Mouse (Mus musculus) brown adipose tissue, adult 24 weeks (tissue): ENCODE data around the gene Pik3r1. TPM values are rescaled to one million over a fixed set of nuclear protein-coding genes. Genes with fewer than 3 reads are reported as not detected.
A peak's percentile ranks its signal among the peaks of the same experiment; 100 is the strongest.

ENCODE experiments used
- H3K27ac ChIP-seq: fragments of 200-500 bp; replicated peaks from 2 replicates; pipeline ENCODE4 v1.5.1; 2012; ENCODE audit warnings: low read depth, mild to moderate bottlenecking, low read length
- H3K4me1 ChIP-seq: fragments of 200-500 bp; 2 replicates; pipeline ENCODE4 v1.6.1; 2012; ENCODE audit warnings: low read length, mixed read lengths; ENCODE audit not compliant: control insufficient read depth, insufficient read depth, insufficient read length
- H3K4me3 ChIP-seq: fragments of 200-500 bp; 2 replicates; pipeline ENCODE4 v1.5.1; 2012; ENCODE audit warnings: low read depth, mild to moderate bottlenecking, low read length, moderate library complexity; ENCODE audit not compliant: insufficient read depth
- polyA plus RNA-seq: library from polyadenylated mRNA; stranded (reverse); fragments of >200 nt; gene quantifications from 2 replicates; pipeline ENCODE4 v1.2.4, GENCODE M21; 2012; ENCODE audit not compliant: missing spikeins, insufficient read depth, insufficient read length

The Pik3r1 gene
- polyA plus RNA-seq, 1 experiment: 52.1 TPM

DNA sequence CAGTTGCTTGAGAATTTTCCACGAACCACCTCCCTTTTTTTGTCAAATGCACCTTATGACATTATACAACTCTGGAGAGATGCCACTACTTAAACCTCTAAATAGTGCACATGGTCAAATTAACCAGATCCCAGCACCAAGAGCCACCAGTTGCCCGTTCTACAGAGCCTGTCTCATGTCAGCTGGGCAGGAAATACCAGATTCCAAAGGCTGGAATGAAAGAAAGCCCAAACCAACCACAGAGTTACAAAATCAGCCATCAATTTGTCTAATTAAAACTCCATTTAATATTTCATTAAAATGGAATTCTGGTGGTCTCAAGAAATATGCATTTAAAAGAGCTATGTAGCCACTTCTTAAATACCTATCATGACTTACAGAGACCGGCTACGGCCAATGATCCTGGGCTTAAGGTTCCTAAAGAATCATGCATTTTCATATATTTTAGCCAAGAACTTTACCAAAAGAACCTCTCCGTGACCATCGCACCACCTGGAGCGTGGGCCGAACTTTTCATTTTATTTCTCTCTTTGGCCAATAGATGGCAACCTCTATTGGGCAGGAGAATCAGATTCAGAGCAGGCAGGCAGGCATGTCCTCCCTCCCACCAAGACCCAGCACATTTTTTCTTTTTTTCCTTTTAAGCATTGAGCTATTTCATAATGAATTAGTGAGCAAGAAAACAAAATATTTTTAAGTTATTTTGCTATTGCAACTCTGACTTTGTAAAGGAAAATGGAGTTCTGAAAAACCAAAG lies 32.5 kb downstream of the Pik3r1 start:
- H3K27ac ChIP-seq: no peak overlapping the region
- H3K4me1 ChIP-seq: peaks cover 41% of the 10 kb centered on the region
- H3K4me3 ChIP-seq: no peak overlapping the region

DNA sequence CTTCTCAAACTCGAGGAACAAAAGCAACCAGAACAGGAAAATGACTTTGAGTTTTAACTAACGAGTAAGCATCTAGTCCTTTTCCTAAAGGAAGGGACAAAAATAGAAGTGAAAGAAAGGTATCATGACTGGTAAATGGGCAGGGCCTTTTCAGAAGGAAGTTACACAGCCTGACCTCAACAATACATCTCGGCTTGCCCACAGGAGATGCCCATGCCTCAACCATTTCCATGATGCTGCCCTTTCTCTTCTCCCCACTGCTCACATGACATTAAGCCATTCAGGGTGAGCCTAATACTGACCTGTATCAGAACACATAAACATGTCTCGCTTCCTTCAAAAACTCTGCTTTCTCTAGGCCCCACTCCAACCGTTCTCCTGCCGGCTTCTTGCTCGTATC lies 33.8 kb downstream of the Pik3r1 start:
- Histone ChIP-seq H3K27ac (0 out of 2 replicates have a peak overlapping the region, but pooled peaks have one; percentile 16), H3K4me3 (no peak overlapping the region), H3K4me1 (peaks cover 36% of the 10 kb centered on the region)

DNA sequence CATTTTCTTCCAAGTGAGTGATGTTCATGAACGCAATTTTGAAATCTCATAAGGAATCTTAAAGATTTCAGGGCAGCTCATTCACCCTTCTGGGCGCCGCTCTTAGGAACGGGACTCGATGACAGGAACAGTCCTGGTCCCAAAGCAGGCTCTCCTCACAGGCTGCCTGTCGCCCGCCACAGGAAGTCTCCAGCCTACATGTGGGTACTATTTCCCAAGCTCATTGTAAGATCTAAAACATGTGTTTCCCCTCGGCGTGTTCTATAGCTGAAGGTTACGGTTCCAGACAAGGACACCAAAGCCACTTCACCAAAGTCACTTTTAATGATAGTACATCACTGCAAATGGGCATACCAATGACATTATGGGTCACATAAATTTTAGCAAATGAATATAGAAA lies 35.3 kb downstream of the Pik3r1 start:
- Histone ChIP-seq H3K4me1 (peaks cover 34% of the 10 kb centered on the region), H3K27ac (peak overlapping the region; percentile 11; the same call in 1 of the 2 replicates), H3K4me3 (no peak overlapping the region)

DNA sequence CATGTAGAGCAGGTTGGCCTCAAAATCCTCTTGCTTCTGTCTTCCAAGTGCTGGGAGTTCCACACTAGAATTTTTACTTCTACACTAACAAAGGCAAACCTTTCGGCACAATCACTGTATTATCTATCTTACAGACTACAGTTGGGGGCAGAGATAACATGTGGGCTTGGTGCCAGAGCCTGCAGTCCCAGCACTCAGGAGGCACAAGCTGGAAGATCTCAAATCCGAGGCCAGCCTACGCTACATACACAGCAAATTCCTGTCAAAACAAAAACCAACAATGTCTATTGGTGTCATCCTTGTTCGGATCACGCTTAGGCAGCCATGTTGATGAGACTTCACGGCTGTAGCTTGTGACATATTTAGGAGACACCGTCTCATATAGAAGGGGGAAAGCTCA lies 36.2 kb downstream of the Pik3r1 start:
- no peak overlapping the region for H3K4me3 ChIP-seq
- 0 out of 2 replicates have a peak overlapping the region, but pooled peaks have one; percentile 39 for H3K27ac ChIP-seq
- peaks cover 34% of the 10 kb centered on the region for H3K4me1 ChIP-seq

DNA sequence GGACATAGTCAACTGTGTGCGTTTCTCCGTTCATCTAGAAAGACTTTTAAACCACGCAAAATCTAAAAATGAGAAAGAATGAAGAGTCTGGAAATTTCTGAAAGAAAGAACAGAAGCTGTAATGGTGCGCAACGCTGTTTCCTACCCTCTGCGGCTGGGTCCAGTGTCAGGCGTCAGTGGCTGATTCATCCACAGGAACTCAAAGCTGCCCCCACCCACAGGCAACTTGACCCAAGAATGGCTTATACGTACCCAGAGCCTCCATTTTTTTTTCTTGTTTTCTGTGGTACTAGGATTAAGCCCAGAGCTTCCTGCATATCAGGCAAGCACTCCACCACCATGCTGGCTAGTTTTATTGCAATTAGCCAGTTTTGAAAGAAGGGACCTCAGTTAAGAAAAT lies 37.7 kb downstream of the Pik3r1 start:
- Histone ChIP-seq H3K27ac (no peak overlapping the region), H3K4me1 (peaks cover 32% of the 10 kb centered on the region), H3K4me3 (no peak overlapping the region)

DNA sequence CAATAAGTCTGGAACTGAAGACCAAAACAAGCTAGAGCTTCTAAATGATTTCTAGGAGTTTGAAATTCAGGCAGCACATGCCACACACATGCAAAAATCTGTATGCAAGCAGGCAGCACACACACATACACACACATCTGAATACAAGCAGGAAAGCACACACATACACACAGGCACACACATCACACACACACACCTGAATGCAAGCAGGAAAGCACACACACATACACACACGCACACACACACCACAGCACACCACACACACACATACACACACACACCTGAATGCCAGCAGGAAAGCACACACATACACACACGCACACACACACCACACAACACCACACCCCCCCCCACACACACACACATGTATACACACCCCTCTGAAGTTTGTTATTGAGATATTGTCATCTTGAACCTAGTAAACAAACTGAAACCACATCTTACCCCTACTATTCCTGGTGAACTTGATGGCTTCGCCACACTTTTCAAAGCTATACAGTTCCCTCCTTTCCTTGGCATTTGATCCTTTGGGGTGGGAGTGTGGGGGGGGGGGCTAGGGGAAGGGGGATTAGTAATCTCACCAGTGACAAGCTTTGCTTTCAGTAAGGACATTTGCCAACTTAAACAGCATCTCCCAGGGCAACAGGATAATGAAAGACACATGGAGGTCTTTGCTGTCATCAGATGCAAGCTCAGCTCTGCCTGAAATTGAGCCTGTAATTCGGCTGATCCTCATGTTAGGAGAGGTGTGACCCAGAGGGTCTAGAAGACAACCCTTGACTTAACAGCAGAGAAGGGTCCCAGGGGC lies 38.6 kb downstream of the Pik3r1 start:
- peak overlapping the region; percentile 73 for H3K27ac ChIP-seq
- no peak overlapping the region for H3K4me3 ChIP-seq
- H3K4me1 ChIP-seq: peaks cover 32% of the 10 kb centered on the region

DNA sequence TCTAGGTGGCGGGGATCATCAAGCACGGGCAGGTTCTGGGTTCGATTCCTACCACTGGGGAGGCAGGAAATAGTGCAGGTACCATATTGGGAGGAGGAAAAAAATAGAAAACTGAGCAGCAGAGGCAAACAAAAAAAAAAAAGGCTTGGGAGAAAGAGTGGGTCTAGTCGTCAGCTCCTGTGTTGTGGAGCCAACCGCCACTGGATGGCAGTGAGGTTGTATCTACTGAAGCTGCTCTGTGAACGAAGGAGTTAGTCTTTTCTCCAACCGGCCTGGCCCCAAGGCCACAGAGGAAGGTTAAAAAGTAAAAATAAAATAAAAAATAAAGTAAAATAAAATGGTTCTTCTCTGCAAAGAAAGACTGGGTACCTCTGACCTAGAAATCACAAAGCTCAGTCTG lies 39.2 kb downstream of the Pik3r1 start:
- Histone ChIP-seq H3K4me3 (no peak overlapping the region), H3K4me1 (peaks cover 29% of the 10 kb centered on the region), H3K27ac (peak overlapping the region; percentile 56)

DNA sequence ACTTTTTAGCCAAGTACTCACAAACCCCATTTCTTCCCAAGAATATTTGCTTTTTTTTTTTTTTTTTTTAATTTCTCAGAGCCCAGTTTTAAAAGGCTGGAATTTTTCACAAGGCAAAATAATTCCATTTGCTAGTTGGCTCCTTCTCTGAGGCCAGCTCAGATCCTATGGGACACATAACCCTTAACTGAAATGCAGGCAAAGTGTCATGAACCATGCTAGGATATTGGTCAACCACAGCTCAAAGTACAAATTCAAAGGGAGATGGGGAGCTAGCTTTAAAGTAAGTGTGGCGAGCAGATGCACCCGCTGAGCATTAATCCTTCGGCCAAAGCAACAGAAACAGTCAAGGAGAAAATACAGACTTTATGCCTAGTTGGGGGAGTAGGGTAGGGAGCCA lies 39.7 kb downstream of the Pik3r1 start:
- H3K4me3 ChIP-seq: no peak overlapping the region
- peak overlapping the region; percentile 56 for H3K27ac ChIP-seq
- peaks cover 29% of the 10 kb centered on the region for H3K4me1 ChIP-seq

DNA sequence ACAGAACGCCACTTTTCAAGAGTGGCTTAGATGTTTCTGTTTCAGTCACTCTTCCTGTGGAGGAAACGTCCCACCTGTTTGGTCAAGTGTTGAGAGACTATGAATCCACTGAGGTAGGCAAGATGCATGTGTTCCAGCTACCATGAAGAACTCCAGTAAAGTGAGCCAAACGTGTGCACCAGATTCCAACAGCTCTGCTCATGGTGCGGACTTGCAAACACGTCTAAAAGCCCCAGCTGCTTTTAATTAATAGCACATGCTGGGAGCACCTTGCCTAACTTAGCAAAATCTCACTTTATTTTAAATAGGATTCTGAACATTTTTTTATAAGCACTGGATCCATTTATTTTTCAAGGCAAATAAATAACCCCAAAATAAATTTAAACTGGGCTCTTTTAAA lies 40.2 kb downstream of the Pik3r1 start:
- Histone ChIP-seq H3K27ac (peak overlapping the region; percentile 73), H3K4me3 (no peak overlapping the region), H3K4me1 (peaks cover 27% of the 10 kb centered on the region)

DNA sequence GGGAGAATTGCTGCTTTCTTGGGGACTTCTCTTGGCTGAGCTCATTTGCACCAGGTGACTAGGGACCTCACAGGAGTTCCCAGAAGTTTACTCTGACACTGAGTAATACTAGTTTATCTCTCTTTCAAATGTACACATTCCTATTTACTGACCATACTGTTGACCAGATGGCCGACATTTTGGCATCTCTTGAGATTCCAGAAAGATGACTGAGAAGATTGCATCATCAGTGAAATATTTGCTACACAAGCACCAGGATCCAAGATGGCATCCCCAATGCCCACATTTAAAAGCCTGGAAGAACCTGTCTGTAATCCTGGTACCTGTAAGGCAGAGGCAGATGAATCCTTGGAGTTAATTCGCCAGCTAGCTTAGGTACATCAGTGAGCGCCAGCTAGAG lies 41.1 kb downstream of the Pik3r1 start:
- Histone ChIP-seq H3K27ac (peak overlapping the region; percentile 56), H3K4me1 (peaks cover 29% of the 10 kb centered on the region), H3K4me3 (no peak overlapping the region)

DNA sequence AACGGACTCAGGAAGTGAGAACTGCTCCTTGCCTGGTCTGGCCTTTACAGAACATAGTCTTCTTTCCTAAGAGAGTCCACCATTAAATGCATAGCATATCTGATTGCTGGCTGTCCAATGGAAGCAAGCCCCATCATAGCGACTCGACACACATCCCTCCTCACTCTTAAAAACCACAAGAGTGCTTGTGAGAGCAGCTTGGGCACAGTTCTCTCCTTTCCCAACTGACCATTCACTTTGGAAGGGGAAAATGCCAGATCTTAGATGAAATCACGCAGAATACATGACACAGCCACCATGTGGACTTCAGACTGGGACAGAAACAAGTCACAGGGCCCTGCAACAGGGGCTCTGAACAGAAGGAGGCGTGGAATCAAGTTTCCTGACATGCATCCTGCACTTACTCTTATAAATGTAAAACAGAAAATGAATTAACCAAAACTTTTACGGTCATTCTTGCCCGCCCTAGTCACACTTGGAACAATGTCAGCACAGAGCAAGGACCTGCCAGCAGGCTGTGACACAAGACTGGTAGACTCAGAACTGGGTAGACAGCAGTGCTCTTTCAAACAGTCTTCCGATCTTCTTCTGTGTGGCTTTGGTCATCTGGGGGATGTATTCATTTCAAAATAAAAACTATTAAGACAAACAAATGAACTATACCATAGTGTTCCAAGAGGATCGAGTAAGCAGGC lies 46.0 kb downstream of the Pik3r1 start:
- Histone ChIP-seq H3K4me1 (peaks cover 27% of the 10 kb centered on the region), H3K27ac (peak overlapping the region; percentile 50), H3K4me3 (peak overlapping the region; percentile 11; the same call in 1 of the 2 replicates)

DNA sequence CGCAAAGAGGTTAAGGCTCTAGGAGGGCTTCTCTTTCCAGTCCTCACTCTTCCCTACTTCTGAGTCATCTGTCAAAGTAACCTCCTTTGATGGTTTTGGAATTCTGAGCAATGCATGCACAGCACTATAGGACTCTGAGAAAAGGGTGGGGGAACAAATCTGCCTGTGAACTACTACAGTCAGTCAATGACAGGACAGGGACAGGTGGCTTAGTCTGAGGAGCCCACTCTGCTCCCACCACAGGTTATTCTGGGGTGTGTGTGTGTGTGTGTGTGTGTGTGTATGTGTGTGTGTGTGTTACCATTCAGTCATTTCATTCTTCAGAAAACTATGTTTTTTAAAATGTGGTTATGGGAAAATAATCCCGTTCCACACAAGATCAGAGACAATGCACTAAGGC lies 46.9 kb downstream of the Pik3r1 start:
- Histone ChIP-seq H3K27ac (peak overlapping the region; percentile 50; the same call in 1 of the 2 replicates), H3K4me1 (peaks cover 27% of the 10 kb centered on the region), H3K4me3 (no peak overlapping the region)

DNA sequence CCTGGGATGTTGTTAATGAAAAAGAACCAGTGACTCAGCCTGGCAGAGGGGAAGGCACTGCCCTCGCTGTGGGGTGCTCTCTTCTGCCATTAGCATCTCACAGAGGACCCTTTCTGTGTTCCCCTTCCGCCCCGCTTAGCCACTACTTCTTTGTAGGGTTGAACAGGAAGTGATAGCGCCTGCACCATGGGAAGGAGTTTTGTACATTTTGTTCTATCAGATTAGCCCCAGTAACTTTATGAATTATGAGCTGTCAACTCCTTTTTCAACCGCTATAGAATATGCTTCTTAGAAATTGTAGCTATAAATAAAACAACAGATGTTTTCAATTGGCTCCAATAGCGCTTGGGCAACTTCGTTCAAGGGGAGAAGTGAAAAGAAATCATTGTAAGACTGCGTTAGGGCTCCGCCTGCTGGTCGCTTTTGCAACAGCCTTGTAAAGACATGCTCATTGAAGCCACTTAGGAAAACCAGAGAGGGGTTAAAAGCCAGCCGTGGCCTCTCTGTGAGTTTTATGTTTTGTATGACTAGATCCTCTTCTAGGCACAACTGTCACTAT lies 48.6 kb downstream of the Pik3r1 start:
- Histone ChIP-seq H3K4me3 (no peak overlapping the region), H3K4me1 (peaks cover 24% of the 10 kb centered on the region), H3K27ac (peak overlapping the region; percentile 57)

DNA sequence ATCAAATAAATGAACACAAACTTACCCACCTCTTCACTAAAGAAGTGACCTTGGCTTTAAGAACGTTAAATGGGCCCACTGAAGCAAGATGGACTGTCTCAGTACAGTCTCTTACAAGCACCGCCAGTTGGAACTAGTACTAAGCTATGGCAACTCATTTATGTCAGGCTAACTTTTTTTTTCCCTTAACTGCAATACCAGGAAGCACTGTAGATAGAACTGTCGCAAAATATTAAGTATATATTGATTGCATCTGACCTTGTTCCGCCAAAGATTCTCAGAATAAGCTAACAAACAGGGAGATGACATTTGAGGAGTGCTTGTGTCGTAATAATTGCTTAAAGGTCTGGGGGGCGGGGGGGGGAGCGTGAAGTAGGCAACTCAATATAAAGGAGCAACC lies 49.3 kb downstream of the Pik3r1 start:
- Histone ChIP-seq H3K4me3 (no peak overlapping the region), H3K27ac (peak overlapping the region; percentile 57)

DNA sequence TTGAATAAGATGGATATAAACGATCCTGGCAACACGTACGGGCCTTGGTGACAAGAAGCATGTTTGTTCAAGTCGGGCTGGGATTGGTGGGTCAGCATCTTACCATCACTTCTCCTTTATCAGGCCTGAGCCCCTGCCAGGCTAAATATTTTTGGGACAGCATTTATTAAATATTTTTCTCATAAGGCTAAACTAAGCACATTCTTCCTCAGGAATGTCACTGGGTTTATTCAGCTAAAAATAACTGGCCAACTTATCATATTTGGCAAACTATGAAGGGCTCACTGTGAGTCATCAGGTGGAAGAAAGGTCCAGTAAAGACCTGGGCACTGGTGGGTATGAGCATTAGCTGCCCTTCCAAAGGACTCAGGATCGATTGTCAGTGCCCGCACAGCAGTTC lies 50.2 kb downstream of the Pik3r1 start:
- H3K27ac ChIP-seq: peak overlapping the region; percentile 38; the same call in 1 of the 2 replicates
- no peak overlapping the region for H3K4me3 ChIP-seq
- H3K4me1 ChIP-seq: peaks cover 24% of the 10 kb centered on the region

More for the DNA sequence above, 49.3 kb downstream of the Pik3r1 start:
- peaks cover 24% of the 10 kb centered on the region for H3K4me1 ChIP-seq
